22 mouse cellular contexts compared by ENCODE assay signal in genomic region chr12:98197401-98197800, GRCm38 (mm10).
"Had no signal": no experiment of that assay in that cellular context is flagged by ENCODE, and none has a peak within 500 bp of the region (broad histone marks: within the 10 kb centered on the region; RNA-seq: fewer than 3 reads in every experiment).

No protein-coding gene starts in this region.

- DNase-seq: liver, postnatal 0 days; lung, adult 2 months; lung, postnatal 14 days; lung, postnatal 36 days; midbrain, embryonic 14.5 days; retina, postnatal 1 day; right cerebral cortex, adult 18-20 months; right cerebral cortex, postnatal 25 days; right cerebral cortex, postnatal 4 days; spleen, adult 18-20 months; thymus, adult 18-20 months; thymus, postnatal 14 days; thymus, postnatal 36 days had no signal

- H3K9ac ChIP-seq: liver, postnatal 0 days; lung, embryonic 15.5 days; midbrain, embryonic 12.5 days; neural tube, embryonic 13.5 days; neural tube, embryonic 15.5 days had no signal

- H3K9me3 ChIP-seq: lung, embryonic 15.5 days; megakaryocyte, embryonic 14.5 days; midbrain, embryonic 12.5 days; neural tube, embryonic 13.5 days; neural tube, embryonic 15.5 days had no signal

- H3K4me2 ChIP-seq: lung, embryonic 15.5 days; midbrain, embryonic 12.5 days; neural tube, embryonic 13.5 days; neural tube, embryonic 15.5 days had no signal

- H3K36me3 ChIP-seq: lung, embryonic 15.5 days; neural tube, embryonic 13.5 days had no signal

- ATAC-seq: liver, postnatal 0 days; lung, postnatal 0 days; midbrain, embryonic 16.5 days had no signal

- H3K4me3 ChIP-seq: lung, embryonic 15.5 days; megakaryocyte, embryonic 14.5 days; midbrain, embryonic 12.5 days; myocyte; neural tube, embryonic 13.5 days; neural tube, embryonic 15.5 days had no signal

- H3K27ac ChIP-seq: lung, embryonic 15.5 days; macrophage; midbrain, embryonic 12.5 days; neural tube, embryonic 13.5 days; neural tube, embryonic 15.5 days had no signal

- H3K4me1 ChIP-seq: lung, embryonic 15.5 days; megakaryocyte, embryonic 14.5 days; neural tube, embryonic 13.5 days had no signal

- H3K27me3 ChIP-seq: lung, embryonic 15.5 days; megakaryocyte, embryonic 14.5 days; midbrain, embryonic 12.5 days; neural tube, embryonic 13.5 days; neural tube, embryonic 15.5 days had no signal
